Mouse (Mus musculus): ENCODE data around the gene Bmp8a.
A peak's percentile ranks its signal among the peaks of the same experiment; 100 is the strongest.
"Not testable (repeated sequence)": the region's sequence is repeated elsewhere in the genome, so short reads cannot be mapped to it uniquely, and the experiment has no call there.

Gene Bmp8a

GRCm38 (mm10) chr4:123342642-123343470 is at the start of gene Bmp8a:
Gene Bmp8a, minus strand, starts transcription at chr4:123343252.
- no peak for DNase-seq (ENCODE audit: low read depth)

- DNase-seq (ENCODE audit: low read depth), result peak; percentile 66
These were observed 49.1 kb upstream of the Bmp8a start for GRCm38 (mm10) chr4:123392187-123392586.

GRCm38 (mm10) chr4:123385028-123385427 is 42.0 kb upstream of the Bmp8a start:
- no peak for DNase-seq (ENCODE audit: low read depth)

GRCm38 (mm10) chr4:123383173-123383572 is 40.1 kb upstream of the Bmp8a start:
- no peak for DNase-seq (ENCODE audit: low read depth)

GRCm38 (mm10) chr4:123382051-123382450 is 39.0 kb upstream of the Bmp8a start:
- no peak for DNase-seq (ENCODE audit: low read depth)

GRCm38 (mm10) chr4:123381598-123381997 is 38.5 kb upstream of the Bmp8a start:
- DNase-seq (ENCODE audit: low read depth), result no peak

GRCm38 (mm10) chr4:123376031-123376430 is 33.0 kb upstream of the Bmp8a start:
- no peak for DNase-seq (ENCODE audit: low read depth)

- DNase-seq (ENCODE audit: low read depth), result no peak
These were observed 31.4 kb upstream of the Bmp8a start for GRCm38 (mm10) chr4:123374316-123375008.

- DNase-seq (ENCODE audit: low read depth), result no peak
These were observed 20.5 kb upstream of the Bmp8a start for GRCm38 (mm10) chr4:123363555-123363954.

- DNase-seq (ENCODE audit: low read depth), result no peak
These were observed 17.7 kb upstream of the Bmp8a start for GRCm38 (mm10) chr4:123360771-123361170.

GRCm38 (mm10) chr4:123358613-123359012 is 15.6 kb upstream of the Bmp8a start:
- no peak for DNase-seq (ENCODE audit: low read depth)

GRCm38 (mm10) chr4:123355941-123356340 is 12.9 kb upstream of the Bmp8a start:
- no peak for DNase-seq (ENCODE audit: low read depth)

GRCm38 (mm10) chr4:123353271-123353877 is 10.3 kb upstream of the Bmp8a start:
- DNase-seq (ENCODE audit: low read depth), result no peak

- DNase-seq (ENCODE audit: low read depth), result no peak
These were observed 378 bp upstream of the Bmp8a start for GRCm38 (mm10) chr4:123343471-123343789.

GRCm38 (mm10) chr4:123342091-123342641 is 886 bp downstream of the Bmp8a start:
- no peak for DNase-seq (ENCODE audit: low read depth)

GRCm38 (mm10) chr4:123340232-123340631 is 2.8 kb downstream of the Bmp8a start:
- DNase-seq (ENCODE audit: low read depth), result peak; percentile 86

GRCm38 (mm10) chr4:123337693-123338092 is 5.4 kb downstream of the Bmp8a start:
- DNase-seq (ENCODE audit: low read depth), result peak; percentile 53

- DNase-seq (ENCODE audit: low read depth), result no peak
These were observed 7.1 kb downstream of the Bmp8a start for GRCm38 (mm10) chr4:123335796-123336585.

- not testable (repeated sequence) for DNase-seq (ENCODE audit: low read depth)
These were observed 7.8 kb downstream of the Bmp8a start for GRCm38 (mm10) chr4:123335244-123335643.

GRCm38 (mm10) chr4:123334177-123334576 is 8.9 kb downstream of the Bmp8a start:
- peak; percentile 37 for DNase-seq (ENCODE audit: low read depth)

- no peak for DNase-seq (ENCODE audit: low read depth)
These were observed 9.9 kb downstream of the Bmp8a start for GRCm38 (mm10) chr4:123333151-123333550.

GRCm38 (mm10) chr4:123331961-123332360 is 11.1 kb downstream of the Bmp8a start:
- DNase-seq (ENCODE audit: low read depth), result not testable (repeated sequence)
